Mouse (Mus musculus) embryonic fibroblast, embryonic 13.5 days (primary cell): Measurements from ENCODE around the gene Lsm14b.

Experiments
- CTCF ChIP-seq: IDR thresholded peaks from 2 replicates; pipeline ENCODE4 v1.5.1; 2011; ENCODE audit warnings: mild to moderate bottlenecking, control low read depth, low read length, moderate library complexity, borderline replicate concordance; ENCODE audit not compliant: insufficient read depth
- POLR2A ChIP-seq: IDR thresholded peaks from 2 replicates; pipeline ENCODE4 v1.6.1; 2011; ENCODE audit warnings: low read depth, mild to moderate bottlenecking, control low read depth, low read length, moderate library complexity

GRCm38 (mm10) chr2:180083063-180083462 is 58.3 kb downstream of the Lsm14b start:
- TF ChIP-seq CTCF (no peak), POLR2A (no peak)
